Mouse (Mus musculus): Measurements from ENCODE around the gene Nek4.

DNA sequence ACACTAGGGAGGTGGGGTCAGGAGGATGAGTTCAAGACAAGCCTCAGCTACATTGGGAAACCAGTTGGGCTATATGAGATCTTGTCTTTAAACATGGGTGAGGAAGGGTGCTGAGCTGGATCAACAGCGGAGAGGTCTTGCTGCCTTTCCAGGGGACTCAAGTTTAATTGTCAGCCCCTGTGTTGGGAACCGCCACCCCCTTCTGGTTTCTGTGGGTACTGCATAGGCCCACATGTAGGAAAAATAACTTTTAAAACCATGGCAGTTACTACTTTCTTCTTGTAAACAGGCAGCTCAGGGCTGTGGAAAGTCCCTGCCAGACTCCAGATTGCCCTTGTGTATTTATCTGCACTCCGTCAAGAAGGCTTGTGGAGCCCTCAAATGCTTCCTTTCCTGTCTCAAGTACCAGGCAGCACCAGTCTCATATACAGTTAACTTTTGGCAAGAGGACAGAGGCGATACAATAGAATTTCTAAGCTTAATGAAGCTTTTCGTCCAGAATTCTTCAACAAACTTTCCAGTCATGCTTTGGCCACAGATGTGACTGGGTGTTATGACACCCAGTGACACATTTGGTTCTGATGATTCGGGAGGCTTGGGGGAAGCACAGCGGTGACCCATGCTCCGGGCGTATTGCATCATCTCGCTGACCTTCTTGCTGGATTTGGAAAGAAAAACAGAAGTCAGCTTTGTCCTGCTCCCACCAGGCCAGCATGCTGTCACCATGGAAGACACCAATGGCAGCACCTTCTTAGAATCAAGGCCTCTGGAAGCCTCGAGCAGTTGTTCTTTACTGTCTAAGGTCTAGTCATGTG lies 7.1 kb upstream of the Nek4 start:
- no peak for TF ChIP-seq POLR2A (IDR thresholded peaks at IDR 0.05; ENCODE audit: borderline replicate concordance, low read depth, low read length)
- TF ChIP-seq CTCF (IDR thresholded peaks at IDR 0.05; ENCODE audit: low read depth, low read length), result peak; percentile 89
